Mouse (Mus musculus): Measurements from ENCODE around the gene Chrng.

DNA sequence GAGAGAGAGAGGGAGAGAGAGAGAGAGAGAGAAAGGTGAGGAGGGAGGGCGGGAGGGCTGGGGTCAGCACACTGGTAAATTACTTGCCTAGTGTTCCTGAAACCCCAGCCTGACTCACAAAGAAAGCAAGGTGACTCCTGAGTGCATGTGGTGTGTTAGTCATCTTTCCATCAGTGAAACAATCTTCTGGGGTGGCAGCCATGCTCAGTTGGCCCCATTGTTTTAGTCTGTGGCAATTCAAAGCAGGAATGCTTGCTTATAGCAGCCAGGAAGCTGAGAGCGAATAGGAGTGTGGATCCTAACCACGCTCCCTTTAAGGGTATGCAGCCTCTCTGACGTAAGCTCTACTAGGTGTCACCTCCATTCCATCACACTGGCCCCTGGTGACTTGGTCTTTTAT lies 50.7 kb downstream of the Chrng start:
- TF ChIP-seq HCFC1 (IDR thresholded peaks at IDR 0.05; ENCODE audit: low read depth, low read length) (no peak), CTCF (conservative IDR thresholded peaks at IDR 0.05 in 1 of 2, IDR thresholded peaks at IDR 0.05 in 1 of 2; ENCODE audit: low read depth in 2 of 2, low read length in 2 of 2) (no peak), MYC (IDR thresholded peaks at IDR 0.05; ENCODE audit: low read depth, low read length) (no peak), POLR2AphosphoS2 (IDR thresholded peaks at IDR 0.05; ENCODE audit: low read depth, low read length) (no peak), RCOR1 (conservative IDR thresholded peaks at IDR 0.05; ENCODE audit: low read depth, low read length) (no peak)
